Mouse (Mus musculus): ENCODE results near the gene Ppib. TPM values are rescaled to one million over a fixed set of nuclear protein-coding genes. Genes with fewer than 3 reads are reported as not detected.

Gene Ppib
- total RNA-seq, 1 experiment = 891 TPM

DNA sequence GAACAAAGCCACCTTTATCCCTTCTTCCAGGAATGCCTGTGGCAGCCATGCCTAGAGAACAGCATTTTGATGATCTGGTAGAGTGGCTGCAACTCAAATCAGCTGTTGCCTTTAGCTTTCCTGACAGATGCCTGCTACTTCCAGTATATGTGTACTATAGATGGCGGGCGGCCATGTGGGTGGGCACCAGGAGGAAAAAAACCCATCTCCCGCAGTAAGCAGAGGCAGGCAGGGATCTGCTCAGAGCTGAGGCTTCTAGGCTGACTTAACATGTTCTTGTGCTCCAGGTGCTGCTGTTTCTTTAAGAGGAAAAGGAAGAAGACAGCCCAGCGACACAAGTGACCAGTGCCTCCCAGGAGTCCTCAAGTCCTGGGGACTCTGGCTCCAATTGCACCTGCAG lies 20.7 kb upstream of the Ppib start:
- H3K4me1 ChIP-seq (ENCODE audit: control insufficient read depth in 2 of 2, insufficient read depth in 2 of 2, low read length in 2 of 2, poor library complexity in 1 of 2) = no peaks in the 10 kb centered on the region
- no peaks in the 10 kb centered on the region for H3K9me3 ChIP-seq (ENCODE audit: control insufficient read depth, insufficient read depth, low read depth, low read length)
- no peak overlapping the region for H3K4me3 ChIP-seq (ENCODE audit: insufficient read depth in 1 of 2, low read depth in 1 of 2, low read length in 2 of 2, poor library complexity in 1 of 2, severe bottlenecking in 1 of 2)
- DNase-seq (ENCODE audit: low read depth, low spot score) = no peak
- no peak overlapping the region for H3K9ac ChIP-seq (ENCODE audit: insufficient read depth, low read depth, low read length, poor library complexity, severe bottlenecking)
- no peak for TF ChIP-seq HCFC1 (IDR thresholded peaks at IDR 0.05; ENCODE audit: borderline replicate concordance, insufficient read depth, low read length)
- no peak for TF ChIP-seq CHD2 (IDR thresholded peaks at IDR 0.05; ENCODE audit: low read depth, low read length)
- no peak for TF ChIP-seq ZNF384 (IDR thresholded peaks at IDR 0.05; ENCODE audit: low read depth, low read length)
- no peak for TF ChIP-seq ZC3H11A (IDR thresholded peaks at IDR 0.05; ENCODE audit: borderline replicate concordance, low read depth, low read length)
- TF ChIP-seq MAFK (IDR thresholded peaks at IDR 0.05; ENCODE audit: insufficient read depth, low read depth, low read length) = no peak
- in situ Hi-C loops (cut with MboI; ENCODE audit: low sequenced_read_pairs in 2 of 2, unreplicated experiment in 2 of 2) = no loop called here
- H3K36me3 ChIP-seq (ENCODE audit: control insufficient read depth, insufficient read depth, low read length, poor library complexity, severe bottlenecking) = 0 out of 2 replicates have a peak, but pooled peaks cover 3% of the 10 kb centered on the region
- H3K27ac ChIP-seq (ENCODE audit: insufficient read depth, low read depth, low read length, poor library complexity, severe bottlenecking) = no peak overlapping the region; the same call in 1 of the 2 replicates

DNA sequence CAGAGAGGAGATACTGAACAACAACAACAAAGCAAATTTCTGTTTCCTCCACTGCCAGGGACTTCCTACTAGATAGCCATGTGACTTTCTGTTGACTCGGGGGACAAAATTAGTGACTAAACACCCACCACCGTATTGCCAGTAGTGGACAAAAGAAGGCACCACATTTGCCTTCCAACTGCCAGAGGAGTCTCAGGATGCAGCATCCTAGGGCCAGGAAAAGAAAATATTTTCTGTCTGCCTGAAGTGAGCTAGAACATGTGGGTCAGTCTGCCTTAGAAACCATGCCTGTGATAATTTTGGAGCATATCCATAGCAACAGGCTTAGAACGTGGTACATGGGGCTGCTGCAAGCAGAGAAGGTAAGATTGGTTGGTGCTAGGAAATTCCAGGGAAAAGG lies 19.2 kb upstream of the Ppib start:
- Histone ChIP-seq H3K27ac (ENCODE audit: insufficient read depth, low read depth, low read length, poor library complexity, severe bottlenecking) (no peak overlapping the region), H3K4me1 (ENCODE audit: control insufficient read depth in 2 of 2, insufficient read depth in 2 of 2, low read length in 2 of 2, poor library complexity in 1 of 2) (no peaks in the 10 kb centered on the region), H3K9ac (ENCODE audit: insufficient read depth, low read depth, low read length, poor library complexity, severe bottlenecking) (no peak overlapping the region), H3K9me3 (ENCODE audit: control insufficient read depth, insufficient read depth, low read depth, low read length) (no peaks in the 10 kb centered on the region), H3K36me3 (ENCODE audit: control insufficient read depth, insufficient read depth, low read length, poor library complexity, severe bottlenecking) (0 out of 2 replicates have a peak, but pooled peaks cover 3% of the 10 kb centered on the region), H3K4me3 (ENCODE audit: insufficient read depth in 1 of 2, low read depth in 1 of 2, low read length in 2 of 2, poor library complexity in 1 of 2, severe bottlenecking in 1 of 2) (no peak overlapping the region)
- DNase-seq (ENCODE audit: low read depth, low spot score) = no peak
- in situ Hi-C loops (cut with MboI; ENCODE audit: low sequenced_read_pairs in 2 of 2, unreplicated experiment in 2 of 2) = no loop called here
- no peak for TF ChIP-seq HCFC1 (IDR thresholded peaks at IDR 0.05; ENCODE audit: borderline replicate concordance, insufficient read depth, low read length)
- TF ChIP-seq ZNF384 (IDR thresholded peaks at IDR 0.05; ENCODE audit: low read depth, low read length) = no peak
- TF ChIP-seq CHD2 (IDR thresholded peaks at IDR 0.05; ENCODE audit: low read depth, low read length) = no peak
- TF ChIP-seq MAFK (IDR thresholded peaks at IDR 0.05; ENCODE audit: insufficient read depth, low read depth, low read length) = no peak
- TF ChIP-seq ZC3H11A (IDR thresholded peaks at IDR 0.05; ENCODE audit: borderline replicate concordance, low read depth, low read length) = no peak

DNA sequence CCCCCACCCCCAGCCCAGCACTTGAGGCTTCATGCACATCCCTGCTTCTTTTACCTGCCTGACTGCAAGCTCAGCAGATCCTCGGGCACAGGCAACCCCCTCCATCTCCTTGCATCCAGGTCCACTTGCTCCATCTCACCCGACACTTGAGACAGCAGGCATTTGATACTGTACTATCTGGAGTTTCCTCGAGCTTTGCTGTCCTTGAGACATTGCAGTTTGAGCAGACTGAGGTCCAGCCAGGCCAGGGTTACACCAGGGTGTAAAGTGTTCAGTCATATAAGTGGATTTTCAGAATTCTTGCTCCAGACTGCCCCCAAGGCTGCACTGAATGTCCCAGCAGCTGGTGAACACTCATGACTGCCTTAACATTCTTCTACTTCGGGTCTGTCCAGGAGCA lies 17.7 kb upstream of the Ppib start:
- Histone ChIP-seq H3K27ac (ENCODE audit: insufficient read depth, low read depth, low read length, poor library complexity, severe bottlenecking) (no peak overlapping the region), H3K9me3 (ENCODE audit: control insufficient read depth, insufficient read depth, low read depth, low read length) (no peaks in the 10 kb centered on the region), H3K4me1 (ENCODE audit: control insufficient read depth in 2 of 2, insufficient read depth in 2 of 2, low read length in 2 of 2, poor library complexity in 1 of 2) (no peaks in the 10 kb centered on the region), H3K9ac (ENCODE audit: insufficient read depth, low read depth, low read length, poor library complexity, severe bottlenecking) (no peak overlapping the region), H3K4me3 (ENCODE audit: insufficient read depth in 1 of 2, low read depth in 1 of 2, low read length in 2 of 2, poor library complexity in 1 of 2, severe bottlenecking in 1 of 2) (no peak overlapping the region), H3K36me3 (ENCODE audit: control insufficient read depth, insufficient read depth, low read length, poor library complexity, severe bottlenecking) (0 out of 2 replicates have a peak, but pooled peaks cover 3% of the 10 kb centered on the region)
- TF ChIP-seq CHD2 (IDR thresholded peaks at IDR 0.05; ENCODE audit: low read depth, low read length) = no peak
- no peak for TF ChIP-seq HCFC1 (IDR thresholded peaks at IDR 0.05; ENCODE audit: borderline replicate concordance, insufficient read depth, low read length)
- no peak for TF ChIP-seq MAFK (IDR thresholded peaks at IDR 0.05; ENCODE audit: insufficient read depth, low read depth, low read length)
- TF ChIP-seq ZNF384 (IDR thresholded peaks at IDR 0.05; ENCODE audit: low read depth, low read length) = no peak
- no peak for TF ChIP-seq ZC3H11A (IDR thresholded peaks at IDR 0.05; ENCODE audit: borderline replicate concordance, low read depth, low read length)
- DNase-seq (ENCODE audit: low read depth, low spot score) = no peak
- in situ Hi-C loops (cut with MboI; ENCODE audit: low sequenced_read_pairs in 2 of 2, unreplicated experiment in 2 of 2) = no loop called here

DNA sequence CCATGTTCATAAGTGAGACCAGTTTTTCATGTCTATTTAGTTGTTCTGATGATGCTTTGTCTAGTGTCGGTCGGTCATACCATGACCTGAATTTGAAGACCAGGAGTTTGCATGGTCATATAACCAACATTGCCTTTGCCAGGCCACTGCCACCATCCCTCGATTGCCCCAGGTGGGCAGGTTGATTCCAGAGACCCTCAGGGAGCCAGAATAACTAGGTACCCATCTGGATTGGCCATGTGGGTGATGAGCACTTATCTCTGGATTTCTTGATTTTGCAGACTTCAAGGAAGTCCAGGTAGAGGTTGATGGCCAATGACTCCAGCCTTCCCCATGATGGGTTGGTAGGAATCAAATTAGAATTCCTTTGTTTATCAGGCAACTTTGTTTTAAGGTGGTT lies 16.8 kb upstream of the Ppib start:
- Histone ChIP-seq H3K27ac (ENCODE audit: insufficient read depth, low read depth, low read length, poor library complexity, severe bottlenecking) (no peak overlapping the region), H3K4me1 (ENCODE audit: control insufficient read depth in 2 of 2, insufficient read depth in 2 of 2, low read length in 2 of 2, poor library complexity in 1 of 2) (no peaks in the 10 kb centered on the region), H3K36me3 (ENCODE audit: control insufficient read depth, insufficient read depth, low read length, poor library complexity, severe bottlenecking) (0 out of 2 replicates have a peak, but pooled peaks cover 3% of the 10 kb centered on the region), H3K4me3 (ENCODE audit: insufficient read depth in 1 of 2, low read depth in 1 of 2, low read length in 2 of 2, poor library complexity in 1 of 2, severe bottlenecking in 1 of 2) (no peak overlapping the region), H3K9ac (ENCODE audit: insufficient read depth, low read depth, low read length, poor library complexity, severe bottlenecking) (no peak overlapping the region), H3K9me3 (ENCODE audit: control insufficient read depth, insufficient read depth, low read depth, low read length) (no peaks in the 10 kb centered on the region)
- DNase-seq (ENCODE audit: low read depth, low spot score) = no peak
- TF ChIP-seq ZC3H11A (IDR thresholded peaks at IDR 0.05; ENCODE audit: borderline replicate concordance, low read depth, low read length) = no peak
- in situ Hi-C loops (cut with MboI; ENCODE audit: low sequenced_read_pairs in 2 of 2, unreplicated experiment in 2 of 2) = no loop called here

GRCm38 (mm10) chr9:66049931-66050601 lies 10.0 kb upstream of the Ppib start:
- TF ChIP-seq MAFK (IDR thresholded peaks at IDR 0.05; ENCODE audit: insufficient read depth, low read depth, low read length) = no peak
- TF ChIP-seq ZC3H11A (IDR thresholded peaks at IDR 0.05; ENCODE audit: borderline replicate concordance, low read depth, low read length) = no peak
- TF ChIP-seq HCFC1 (IDR thresholded peaks at IDR 0.05; ENCODE audit: borderline replicate concordance, insufficient read depth, low read length) = no peak
- TF ChIP-seq ZNF384 (IDR thresholded peaks at IDR 0.05; ENCODE audit: low read depth, low read length) = peak; percentile 85
- H3K4me3 ChIP-seq (ENCODE audit: insufficient read depth in 1 of 2, low read depth in 1 of 2, low read length in 2 of 2, poor library complexity in 1 of 2, severe bottlenecking in 1 of 2) = no peak overlapping the region
- no peak overlapping the region for H3K27ac ChIP-seq (ENCODE audit: insufficient read depth, low read depth, low read length, poor library complexity, severe bottlenecking)
- H3K4me1 ChIP-seq (ENCODE audit: control insufficient read depth in 2 of 2, insufficient read depth in 2 of 2, low read length in 2 of 2, poor library complexity in 1 of 2) = no peaks in the 10 kb centered on the region
- H3K9ac ChIP-seq (ENCODE audit: insufficient read depth, low read depth, low read length, poor library complexity, severe bottlenecking) = no peak overlapping the region
- in situ Hi-C loops (cut with MboI; ENCODE audit: low sequenced_read_pairs in 2 of 2, unreplicated experiment in 2 of 2) = no loop called here
- no peaks in the 10 kb centered on the region for H3K36me3 ChIP-seq (ENCODE audit: control insufficient read depth, insufficient read depth, low read length, poor library complexity, severe bottlenecking)
- peaks cover 3% of the 10 kb centered on the region for H3K9me3 ChIP-seq (ENCODE audit: control insufficient read depth, insufficient read depth, low read depth, low read length)
- DNase-seq (ENCODE audit: low read depth, low spot score) = no peak

Data from ES-E14 (cell line).